Mouse (Mus musculus) heart, postnatal 0 days (tissue): ENCODE measurements at regions not wholly inside any gene's neighbourhood (a gene's known extent, or its start where the extent isn't known, plus 50 kb on each side); places are given as distances from the start of the nearest gene placed in this dataset.
A peak's percentile ranks its signal among the peaks of the same experiment; 100 is the strongest.
"Not testable (repeated sequence)": the region's sequence is repeated elsewhere in the genome, so short reads cannot be mapped to it uniquely, and the experiment has no call there.

Experiments used
- ATAC-seq: fragments of 200-750 bp; cut with Nextera tagmentation; 2 replicates; pipeline ENCODE4 v1.8.0; 2017; ENCODE audit warnings: low read depth, moderate number of reproducible peaks, moderate library complexity; ENCODE audit not compliant: insufficient read depth
- DNase-seq: peaks from one replicate; pipeline ENCODE4 v3.0.0-alpha.2; 2016; ENCODE audit warnings: low spot score
- H3K27ac ChIP-seq: fragments of 300-500 bp; sonication (generic); 2 replicates; pipeline ENCODE4 v1.5.1; 2014; ENCODE audit warnings: low read depth, mild to moderate bottlenecking
- H3K27me3 ChIP-seq: fragments of 300-500 bp; sonication (generic); 2 replicates; pipeline ENCODE4 v1.6.1; 2014; ENCODE audit warnings: low read length, mixed read lengths; ENCODE audit not compliant: control insufficient read depth, insufficient read depth
- H3K36me3 ChIP-seq: fragments of 300-500 bp; sonication (generic); replicated peaks from 2 replicates; pipeline ENCODE4 v1.6.1; 2014; ENCODE audit warnings: low read length, mixed read lengths; ENCODE audit not compliant: control insufficient read depth, insufficient read depth
- H3K4me1 ChIP-seq: fragments of 300-500 bp; sonication (generic); 2 replicates; pipeline ENCODE4 v1.6.1; 2014; ENCODE audit warnings: antibody characterized with exemption; ENCODE audit not compliant: control insufficient read depth, insufficient read depth
- H3K4me2 ChIP-seq: fragments of 300-500 bp; sonication (generic); 2 replicates; pipeline ENCODE4 v1.6.1; 2014; ENCODE audit warnings: low read depth, mild to moderate bottlenecking, low read length, moderate library complexity
- H3K4me3 ChIP-seq: fragments of 300-500 bp; sonication (generic); 2 replicates; pipeline ENCODE4 v1.5.1; 2014; ENCODE audit warnings: low read depth, low read length
- H3K9ac ChIP-seq: fragments of 300-500 bp; sonication (generic); replicated peaks from 2 replicates; pipeline ENCODE4 v1.6.1; 2014; ENCODE audit warnings: low read depth, low read length, mixed read lengths
- H3K9me3 ChIP-seq: fragments of 300-500 bp; sonication (generic); replicated peaks from 2 replicates; pipeline ENCODE4 v1.6.1; 2016; ENCODE audit warnings: low read length; ENCODE audit not compliant: control insufficient read depth
- CTCF ChIP-seq: IDR thresholded peaks from 2 replicates; pipeline ENCODE4 v1.5.1; 2016; ENCODE audit warnings: antibody characterized with exemption, control low read depth, low read depth
- EP300 ChIP-seq: IDR thresholded peaks from 2 replicates; pipeline ENCODE4 v1.6.1; 2016; ENCODE audit warnings: antibody characterized with exemption, low read depth
- WGBS: fragments of 180-500 bp; shearing (Covaris S2); extraction: QIAGEN DNeasy Blood & Tissue Kit; methylation state at CpG from one replicate; pipeline ENCODE4 v1.1.7; 2014; 5-methylcytosine and 5-hydroxymethylcytosine counted together

DNA sequence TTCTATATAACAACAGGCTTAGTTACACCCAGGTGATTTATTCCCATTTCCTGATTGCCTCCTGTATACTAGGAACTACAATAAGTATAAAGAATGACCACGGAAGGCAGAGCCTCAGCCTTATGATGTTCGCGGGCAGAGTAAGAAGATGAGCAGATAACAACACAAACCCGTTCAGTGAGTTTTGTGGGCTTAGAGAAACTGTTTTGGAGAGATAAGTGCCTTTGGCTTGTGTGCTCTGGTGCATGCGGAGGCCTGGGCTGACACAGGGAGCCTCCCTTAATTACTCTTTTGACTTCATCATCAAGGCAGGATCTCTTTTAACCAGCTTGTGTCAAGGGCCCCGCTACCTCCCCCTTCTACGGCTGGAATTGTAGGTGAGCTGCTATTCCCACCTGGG lies 139.3 kb upstream of the Ttc29 start:
- peaks cover 13% of the 10 kb centered on the region for H3K4me1 ChIP-seq
- ATAC-seq, result no peak
- TF ChIP-seq CTCF (no peak), EP300 (no peak)
- no peak overlapping the region for H3K4me2 ChIP-seq
- H3K27ac ChIP-seq, result no peak overlapping the region
- WGBS, result 78% methylated on average over 7 of the region's 7 CpGs
- H3K9me3 ChIP-seq, result no peaks in the 10 kb centered on the region
- H3K36me3 ChIP-seq, result no peaks in the 10 kb centered on the region
- no peak overlapping the region for H3K9ac ChIP-seq
- no peaks in the 10 kb centered on the region for H3K27me3 ChIP-seq
- H3K4me3 ChIP-seq, result no peak overlapping the region
- DNase-seq, result no peak

DNA sequence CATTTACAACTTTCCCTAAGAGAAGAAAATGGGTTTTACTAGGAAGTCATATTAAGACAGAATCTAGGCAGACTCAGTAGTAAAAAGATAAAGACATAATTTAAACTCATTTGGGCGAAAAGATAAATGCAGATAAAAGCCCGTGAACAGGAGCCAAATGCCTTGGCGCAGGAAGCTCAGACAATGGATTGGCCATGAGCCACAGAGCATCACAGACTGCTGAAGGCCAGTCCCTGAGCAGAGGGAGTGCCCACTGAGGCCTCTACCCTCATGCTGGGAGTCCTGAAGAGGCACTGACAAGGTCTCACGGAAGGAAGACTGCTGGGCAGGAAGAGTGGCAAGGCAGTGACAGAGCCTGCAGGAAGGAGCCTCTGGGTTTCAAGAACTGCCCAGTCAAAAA lies 136.0 kb upstream of the Ttc29 start:
- no peaks in the 10 kb centered on the region for H3K36me3 ChIP-seq
- WGBS, result 9% methylated on average over 4 of the region's 4 CpGs
- H3K27me3 ChIP-seq, result no peaks in the 10 kb centered on the region
- ATAC-seq, result peak; percentile 66; the same call in 1 of the 2 replicates
- 0 out of 2 replicates have a peak overlapping the region, but pooled peaks have one; percentile 23 for H3K27ac ChIP-seq
- H3K4me2 ChIP-seq, result no peak overlapping the region
- H3K9me3 ChIP-seq, result no peaks in the 10 kb centered on the region
- H3K9ac ChIP-seq, result no peak overlapping the region
- TF ChIP-seq CTCF (no peak), EP300 (no peak)
- H3K4me1 ChIP-seq, result peaks cover 13% of the 10 kb centered on the region
- no peak overlapping the region for H3K4me3 ChIP-seq
- DNase-seq, result peak; percentile 35

DNA sequence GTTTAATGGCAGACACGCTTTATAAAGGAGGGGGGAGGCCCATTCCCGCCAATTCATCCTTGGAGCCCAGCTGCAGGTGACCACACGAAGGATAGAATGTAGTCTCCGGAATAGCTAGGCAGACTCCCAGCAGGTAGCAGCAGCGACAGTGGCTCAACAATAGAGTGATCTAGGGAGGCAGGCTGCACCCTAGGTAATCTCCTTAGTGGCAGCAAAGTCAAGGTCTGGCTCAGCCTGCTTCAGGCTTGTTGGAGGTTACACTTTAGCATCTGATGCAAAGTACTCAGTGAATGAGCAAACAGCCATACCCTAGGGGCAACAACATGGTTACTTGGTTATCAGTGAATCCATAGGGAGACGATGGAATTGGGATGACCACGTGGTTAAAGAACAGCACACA lies 131.7 kb upstream of the Ttc29 start:
- H3K4me1 ChIP-seq, result peaks cover 13% of the 10 kb centered on the region
- not testable (repeated sequence) for ATAC-seq, DNase-seq, H3K9me3 ChIP-seq, H3K4me3 ChIP-seq, H3K9ac ChIP-seq, H3K36me3 ChIP-seq, H3K27ac ChIP-seq, H3K27me3 ChIP-seq, H3K4me2 ChIP-seq
- 65% methylated on average over 7 of the region's 7 CpGs for WGBS

DNA sequence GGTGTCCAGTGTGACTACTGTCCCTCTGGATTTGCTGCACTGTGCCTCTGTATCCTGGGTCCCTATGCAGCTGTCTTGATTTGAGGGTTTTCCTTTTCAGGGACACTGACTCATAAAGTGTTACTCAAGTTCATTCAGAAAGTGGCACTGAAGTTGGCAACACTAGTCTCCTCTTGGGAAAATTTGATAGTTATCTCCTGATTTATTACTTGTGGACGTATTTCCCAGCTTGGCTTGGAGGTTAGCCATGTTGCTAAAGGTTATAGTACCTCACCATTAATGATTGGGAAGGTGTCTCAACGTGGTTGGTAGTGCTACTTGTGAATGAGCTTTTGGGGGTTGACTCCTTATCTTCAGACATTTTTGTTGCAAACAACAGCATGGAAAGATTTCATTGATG lies 130.1 kb upstream of the Ttc29 start:
- 65% methylated on average over 2 of the region's 2 CpGs for WGBS
- DNase-seq, result no peak
- Histone ChIP-seq H3K4me3 (no peak overlapping the region), H3K9ac (no peak overlapping the region), H3K27ac (no peak overlapping the region), H3K9me3 (no peaks in the 10 kb centered on the region), H3K36me3 (no peaks in the 10 kb centered on the region), H3K4me2 (no peak overlapping the region), H3K4me1 (peaks cover 3% of the 10 kb centered on the region; the same call in 1 of the 2 replicates), H3K27me3 (no peaks in the 10 kb centered on the region)
- ATAC-seq, result no peak
- no peak for TF ChIP-seq CTCF
- TF ChIP-seq EP300, result no peak

DNA sequence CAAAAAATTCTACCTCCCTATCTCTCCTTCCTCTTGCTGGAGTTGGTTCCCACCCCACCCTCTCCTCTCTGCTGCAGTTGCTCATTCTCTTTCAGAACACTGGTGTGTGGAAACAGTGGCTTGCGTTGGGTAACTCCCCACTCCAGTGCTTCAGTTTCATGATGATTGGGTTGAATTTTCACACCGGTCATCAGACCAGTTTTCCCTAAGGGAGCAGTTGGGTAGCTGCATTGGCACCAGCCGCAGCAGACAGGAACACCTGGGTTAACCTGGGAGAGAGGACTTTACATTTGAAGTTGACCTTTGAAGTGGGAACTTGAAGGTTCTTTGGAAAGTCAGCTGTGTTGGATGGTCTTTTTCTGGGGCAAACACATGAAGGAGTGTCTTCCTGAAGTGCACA lies 126.7 kb upstream of the Ttc29 start:
- Histone ChIP-seq H3K36me3 (no peaks in the 10 kb centered on the region), H3K4me1 (no peaks in the 10 kb centered on the region), H3K27me3 (no peaks in the 10 kb centered on the region), H3K4me2 (no peak overlapping the region), H3K27ac (no peak overlapping the region), H3K4me3 (no peak overlapping the region), H3K9me3 (no peaks in the 10 kb centered on the region), H3K9ac (no peak overlapping the region)
- ATAC-seq, result no peak
- DNase-seq, result no peak
- TF ChIP-seq CTCF, result no peak
- no peak for TF ChIP-seq EP300
- WGBS, result 93% methylated on average over 3 of the region's 3 CpGs

DNA sequence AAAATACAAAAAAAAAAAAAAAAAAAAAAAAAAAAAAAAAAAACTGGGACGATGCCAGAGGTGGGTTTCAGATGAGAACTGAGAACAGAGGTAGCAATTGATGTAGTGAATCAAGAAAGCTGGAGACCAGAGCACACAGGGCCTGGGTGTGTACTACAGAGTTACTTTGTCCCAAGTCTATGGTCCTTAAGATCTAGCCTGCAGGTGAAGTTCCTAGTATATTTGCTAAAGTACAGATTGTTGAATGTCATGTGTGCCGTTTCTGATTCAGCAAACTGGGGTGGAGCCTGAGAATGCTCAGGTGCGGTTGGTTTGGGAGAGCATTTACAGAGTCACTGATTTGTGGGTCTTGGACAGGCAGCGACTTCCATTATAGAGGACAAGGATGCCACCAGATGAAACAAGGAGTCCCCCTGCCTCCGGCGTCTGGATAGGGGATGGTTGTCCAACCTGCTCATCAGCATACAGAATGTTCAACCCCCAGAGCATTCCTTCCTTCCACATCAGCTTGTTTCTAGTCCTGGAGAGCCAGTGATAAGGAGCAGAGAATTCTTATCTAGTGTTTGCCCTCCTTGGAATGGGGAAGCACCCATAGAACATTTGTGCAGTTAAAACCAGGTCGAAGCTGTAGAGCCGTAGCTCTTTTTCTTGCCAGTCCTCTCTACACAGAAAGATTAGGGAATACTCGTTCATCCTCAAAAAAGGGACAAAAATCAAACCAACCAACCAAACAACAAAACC lies 122.5 kb upstream of the Ttc29 start:
- Histone ChIP-seq H3K9ac (no peak overlapping the region), H3K36me3 (no peaks in the 10 kb centered on the region), H3K4me2 (no peak overlapping the region), H3K27me3 (no peaks in the 10 kb centered on the region), H3K4me3 (no peak overlapping the region), H3K4me1 (no peaks in the 10 kb centered on the region), H3K27ac (no peak overlapping the region), H3K9me3 (no peaks in the 10 kb centered on the region)
- no peak for TF ChIP-seq EP300
- TF ChIP-seq CTCF, result no peak
- whole genome bisulfite sequencing, result 53% methylated on average over 9 of the region's 9 CpGs
- ATAC-seq (no peak), DNase-seq (no peak)
